Mouse (Mus musculus) heart, embryonic 11.5 days (tissue): ENCODE measurements at regions not wholly inside any gene's neighbourhood (a gene's known extent, or its start where the extent isn't known, plus 50 kb on each side); places are given as distances from the start of the nearest gene placed in this dataset.
"Not testable (repeated sequence)": the region's sequence is repeated elsewhere in the genome, so short reads cannot be mapped to it uniquely, and the experiment has no call there.

Experiments used
- ATAC-seq: fragments of 200-750 bp; cut with Nextera tagmentation; replicated peaks from 2 replicates; pipeline ENCODE4 v1.8.0; 2017; ENCODE audit warnings: moderate library complexity; ENCODE audit not compliant: insufficient number of reproducible peaks, low FRiP score, low TSS enrichment
- H3K27ac ChIP-seq: fragments of 300-500 bp; sonication (generic); 2 replicates; pipeline ENCODE4 v1.5.1; 2014; ENCODE audit warnings: mild to moderate bottlenecking, low read depth, low read length
- H3K27me3 ChIP-seq: fragments of 300-500 bp; sonication (generic); 2 replicates; pipeline ENCODE4 v1.6.1; 2014; ENCODE audit warnings: mild to moderate bottlenecking, low read length, mixed read lengths; ENCODE audit not compliant: control insufficient read depth, insufficient read depth
- H3K36me3 ChIP-seq: fragments of 300-500 bp; sonication (generic); 2 replicates; pipeline ENCODE4 v1.6.1; 2014; ENCODE audit warnings: mild to moderate bottlenecking, low read length, moderate library complexity, mixed read lengths; ENCODE audit not compliant: control insufficient read depth, insufficient read depth
- H3K4me1 ChIP-seq: fragments of 300-500 bp; sonication (generic); 2 replicates; pipeline ENCODE4 v1.6.1; 2014; ENCODE audit warnings: low read length; ENCODE audit not compliant: control insufficient read depth, insufficient read depth
- H3K4me2 ChIP-seq: fragments of 300-500 bp; sonication (generic); 2 replicates; pipeline ENCODE4 v1.6.1; 2014; ENCODE audit warnings: mild to moderate bottlenecking, moderate library complexity
- H3K4me3 ChIP-seq: fragments of 300-500 bp; sonication (generic); 2 replicates; pipeline ENCODE4 v1.5.1; 2014; ENCODE audit warnings: low read depth, low read length
- H3K9ac ChIP-seq: fragments of 300-500 bp; sonication (generic); 2 replicates; pipeline ENCODE4 v1.6.1; 2014; ENCODE audit warnings: mild to moderate bottlenecking, low read depth, low read length, moderate library complexity
- H3K9me3 ChIP-seq: fragments of 300-500 bp; sonication (generic); replicated peaks from 2 replicates; pipeline ENCODE4 v1.6.1; 2016; ENCODE audit warnings: low read length; ENCODE audit not compliant: control insufficient read depth
- WGBS: fragments of 180-500 bp; shearing (Covaris S2); extraction: QIAGEN DNeasy Blood & Tissue Kit; methylation state at CpG from one replicate; pipeline ENCODE4 v1.1.7; 2014; ENCODE audit not compliant: insufficient replicate concordance; 5-methylcytosine and 5-hydroxymethylcytosine counted together

DNA sequence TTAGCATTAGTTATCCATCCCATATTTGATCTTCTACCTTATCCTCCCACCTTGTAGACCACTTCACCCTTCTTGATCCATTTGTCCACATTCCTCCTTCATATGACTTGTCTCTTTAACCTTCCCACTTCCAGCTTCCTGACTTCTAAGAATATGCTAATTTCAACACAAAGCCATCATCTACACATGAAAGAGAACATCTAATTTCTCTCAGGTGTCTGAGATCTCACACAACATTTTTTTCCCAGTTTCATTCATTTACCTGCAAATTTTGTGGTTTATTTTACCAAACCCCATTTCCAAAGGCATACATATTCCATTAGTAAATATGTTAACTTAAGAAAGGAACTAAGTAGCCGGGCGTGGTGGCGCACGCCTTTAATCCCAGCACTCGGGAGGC is 593.3 kb upstream of the Slc8a1 start:
- H3K4me2 ChIP-seq = no peak overlapping the region
- H3K4me1 ChIP-seq = no peaks in the 10 kb centered on the region
- H3K27me3 ChIP-seq = no peaks in the 10 kb centered on the region
- 81% methylated on average over 5 of the region's 5 CpGs for WGBS
- no peak overlapping the region for H3K27ac ChIP-seq
- no peaks in the 10 kb centered on the region for H3K36me3 ChIP-seq
- no peak overlapping the region for H3K9ac ChIP-seq
- ATAC-seq = no peak
- H3K4me3 ChIP-seq = no peak overlapping the region
- no peaks in the 10 kb centered on the region for H3K9me3 ChIP-seq

DNA sequence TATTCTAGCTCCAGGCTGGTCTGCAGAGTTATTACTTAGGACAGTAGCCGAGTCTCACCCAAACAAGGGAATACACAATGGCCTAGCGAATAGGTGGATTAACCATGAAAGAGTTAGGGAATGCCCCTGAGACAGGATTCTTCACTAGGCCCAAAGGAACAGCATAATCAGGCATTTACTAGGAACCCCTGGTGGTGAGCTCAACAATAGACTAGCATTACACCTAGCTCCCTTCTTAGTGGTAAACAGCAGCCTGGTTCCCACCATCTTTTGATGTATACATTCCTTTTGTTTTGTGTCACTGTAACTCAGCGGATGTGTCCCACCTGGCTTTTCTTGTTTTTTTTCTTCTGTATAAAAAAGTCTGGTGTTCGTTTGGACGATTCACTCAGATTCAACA is 574.0 kb upstream of the Slc8a1 start:
- Histone ChIP-seq H3K27me3 (no peaks in the 10 kb centered on the region), H3K4me1 (no peaks in the 10 kb centered on the region), H3K9me3 (no peaks in the 10 kb centered on the region), H3K36me3 (no peaks in the 10 kb centered on the region), H3K4me2 (no peak overlapping the region), H3K27ac (no peak overlapping the region), H3K9ac (no peak overlapping the region), H3K4me3 (no peak overlapping the region)
- no peak for ATAC-seq
- 80% methylated on average over 5 of the region's 5 CpGs for WGBS

DNA sequence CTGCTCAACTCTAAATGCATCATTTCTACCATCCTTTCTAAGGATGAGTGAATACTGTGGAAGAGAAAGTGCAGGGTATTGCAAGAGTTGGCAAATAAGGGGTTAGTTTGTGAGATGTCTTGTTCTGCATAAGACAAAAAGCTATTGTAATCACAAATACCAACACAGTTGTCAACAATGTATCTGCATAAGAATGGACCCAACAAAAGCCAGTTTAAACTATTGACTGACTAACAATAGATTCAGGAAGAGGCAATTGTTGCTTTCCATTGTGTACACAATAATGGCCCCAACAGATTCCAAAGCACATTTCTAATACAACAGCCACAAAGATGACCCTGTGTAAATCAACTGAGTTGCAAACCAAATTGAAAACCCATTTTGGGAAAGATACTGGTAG is 568.2 kb upstream of the Slc8a1 start:
- Histone ChIP-seq H3K4me1 (no peaks in the 10 kb centered on the region), H3K27ac (no peak overlapping the region), H3K27me3 (no peaks in the 10 kb centered on the region), H3K9me3 (no peaks in the 10 kb centered on the region), H3K36me3 (no peaks in the 10 kb centered on the region), H3K4me3 (no peak overlapping the region), H3K9ac (no peak overlapping the region), H3K4me2 (no peak overlapping the region)
- no peak for ATAC-seq

DNA sequence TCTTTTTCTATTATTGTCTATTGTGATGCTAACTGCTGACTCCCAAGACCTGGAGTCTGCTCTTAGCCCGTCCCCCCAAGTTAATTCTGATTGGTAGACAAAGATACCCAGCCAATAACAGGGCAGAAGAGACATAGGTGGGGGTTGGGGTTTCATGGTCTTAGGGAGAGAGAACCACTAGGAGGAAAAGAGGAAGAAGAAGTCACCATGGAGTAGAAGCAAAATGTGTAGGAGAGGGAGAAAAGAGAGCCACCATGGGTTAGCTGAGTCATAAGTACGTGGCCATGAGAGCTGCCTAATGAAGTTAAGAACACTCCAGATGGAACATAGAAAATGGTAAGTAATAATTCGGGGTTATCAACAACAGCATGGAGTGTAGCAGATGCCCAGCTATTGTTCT is 539.6 kb upstream of the Slc8a1 start:
- ATAC-seq = no peak
- Histone ChIP-seq H3K4me2 (no peak overlapping the region), H3K36me3 (no peaks in the 10 kb centered on the region), H3K9me3 (no peaks in the 10 kb centered on the region), H3K27me3 (no peaks in the 10 kb centered on the region), H3K4me3 (no peak overlapping the region), H3K9ac (no peak overlapping the region), H3K4me1 (no peaks in the 10 kb centered on the region), H3K27ac (no peak overlapping the region)
- WGBS = 78% methylated on average over 3 of the region's 3 CpGs

DNA sequence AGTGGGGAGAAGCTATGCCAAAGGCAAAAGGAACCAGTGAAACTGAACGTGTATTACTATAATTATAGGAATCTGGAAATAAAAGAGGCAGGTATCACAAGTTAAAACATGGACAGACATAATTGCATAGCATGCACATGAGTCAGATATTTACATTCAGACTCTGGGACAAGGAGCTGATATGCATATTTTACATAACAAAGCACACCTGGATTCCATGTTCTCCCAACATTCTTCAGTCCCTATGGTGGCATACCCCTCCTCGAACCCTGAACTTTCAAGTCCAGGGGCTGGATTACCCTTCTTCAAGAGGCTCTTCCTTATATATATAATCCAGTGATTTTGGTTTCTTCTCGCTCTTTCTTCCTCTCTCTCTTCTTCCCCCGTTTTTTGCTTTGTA is 535.8 kb upstream of the Slc8a1 start:
- no peak for ATAC-seq
- Histone ChIP-seq H3K27ac (no peak overlapping the region), H3K36me3 (no peaks in the 10 kb centered on the region), H3K4me3 (no peak overlapping the region), H3K9me3 (no peaks in the 10 kb centered on the region), H3K4me1 (no peaks in the 10 kb centered on the region), H3K4me2 (no peak overlapping the region), H3K27me3 (no peaks in the 10 kb centered on the region), H3K9ac (no peak overlapping the region)
- 76% methylated on average over 4 of the region's 4 CpGs for WGBS

DNA sequence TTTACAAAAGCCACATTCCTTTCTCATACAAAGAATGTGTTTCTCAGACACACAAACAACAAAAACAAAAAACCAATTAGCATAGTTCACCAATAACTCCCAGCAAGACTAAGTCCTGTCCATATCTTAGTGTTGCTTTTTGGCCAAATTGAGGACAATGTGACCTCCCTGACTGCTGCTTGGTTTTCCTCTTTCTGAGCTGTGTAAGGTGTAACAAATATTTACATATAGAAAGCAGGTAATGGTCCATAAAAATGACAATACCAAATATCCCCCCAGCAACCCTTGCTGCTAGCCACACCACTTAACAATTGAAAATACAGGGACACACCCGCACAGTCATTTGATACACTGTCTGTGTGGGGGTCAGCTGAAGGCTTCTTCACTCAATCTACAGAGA is 534.7 kb upstream of the Slc8a1 start:
- Histone ChIP-seq H3K4me3 (no peak overlapping the region), H3K4me1 (no peaks in the 10 kb centered on the region), H3K27ac (no peak overlapping the region), H3K9ac (no peak overlapping the region), H3K36me3 (no peaks in the 10 kb centered on the region), H3K27me3 (no peaks in the 10 kb centered on the region), H3K4me2 (no peak overlapping the region), H3K9me3 (no peaks in the 10 kb centered on the region)
- WGBS = 84% methylated on average over 1 of the region's 1 CpGs
- no peak for ATAC-seq

DNA sequence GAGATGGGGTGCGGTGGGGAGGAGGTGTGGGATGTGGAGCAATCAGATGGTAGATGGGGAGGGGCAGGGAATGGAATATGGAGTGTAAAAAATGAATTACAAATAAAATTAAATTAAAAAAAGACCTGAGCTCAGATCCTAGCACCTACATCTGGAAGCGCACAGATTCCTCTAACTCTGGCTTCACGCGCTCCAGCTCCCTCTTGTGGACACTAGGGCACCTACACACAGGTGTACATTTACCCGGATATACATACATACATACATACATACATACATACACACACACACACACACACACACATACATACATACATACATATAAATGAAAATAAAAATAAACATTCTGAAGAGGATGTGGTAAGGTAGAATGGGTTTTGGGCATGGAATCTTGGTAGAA is 528.7 kb upstream of the Slc8a1 start:
- not testable (repeated sequence) for H3K9ac ChIP-seq, ATAC-seq, H3K27me3 ChIP-seq, H3K4me1 ChIP-seq, H3K4me3 ChIP-seq, H3K27ac ChIP-seq, H3K36me3 ChIP-seq, H3K9me3 ChIP-seq, H3K4me2 ChIP-seq
- 87% methylated on average over 5 of the region's 5 CpGs for WGBS

DNA sequence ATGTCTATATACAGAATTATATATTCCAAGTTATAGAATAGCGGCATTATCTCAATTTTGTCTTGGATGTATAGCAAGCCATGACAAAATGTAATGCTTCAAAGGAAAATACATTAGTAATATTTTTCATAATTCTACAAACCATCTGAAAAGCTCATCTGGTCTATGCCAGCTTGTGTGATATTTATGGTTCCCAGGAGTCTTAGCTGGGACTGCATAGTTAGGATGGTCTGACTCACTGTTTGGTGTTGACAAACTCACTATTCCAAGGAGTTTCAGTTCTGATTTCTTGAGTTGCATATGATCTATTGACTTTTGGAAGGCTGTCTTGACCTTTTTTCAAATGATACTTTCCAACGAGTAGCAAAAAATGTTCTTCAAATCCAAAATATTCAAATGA is 514.2 kb upstream of the Slc8a1 start:
- Histone ChIP-seq H3K4me1 (no peaks in the 10 kb centered on the region), H3K27me3 (no peaks in the 10 kb centered on the region), H3K9me3 (no peaks in the 10 kb centered on the region), H3K4me3 (no peak overlapping the region), H3K36me3 (no peaks in the 10 kb centered on the region), H3K9ac (no peak overlapping the region), H3K27ac (no peak overlapping the region), H3K4me2 (no peak overlapping the region)
- no peak for ATAC-seq
- 83% methylated on average over 2 of the region's 2 CpGs for WGBS

DNA sequence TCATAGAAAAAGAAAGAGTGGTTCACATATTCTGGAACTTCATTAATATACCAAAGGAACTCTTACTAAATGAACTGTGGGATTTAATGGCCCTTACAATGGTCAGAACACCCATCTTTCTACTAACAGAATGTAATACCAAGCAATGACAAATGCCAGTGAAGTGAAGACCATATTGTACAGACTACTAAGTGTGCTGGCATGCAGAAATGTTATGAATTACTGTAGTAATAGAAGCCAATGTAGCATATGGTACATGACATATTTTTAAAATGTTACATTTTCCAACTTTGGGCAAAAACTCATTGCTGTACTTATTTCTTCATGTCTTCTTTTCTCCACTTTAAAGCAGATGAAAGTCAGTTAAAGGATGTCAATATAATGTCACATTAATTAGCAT is 513.7 kb upstream of the Slc8a1 start:
- H3K4me1 ChIP-seq = no peaks in the 10 kb centered on the region
- no peak overlapping the region for H3K4me2 ChIP-seq
- no peak for ATAC-seq
- no peaks in the 10 kb centered on the region for H3K27me3 ChIP-seq
- H3K9ac ChIP-seq = no peak overlapping the region
- no peak overlapping the region for H3K27ac ChIP-seq
- no peaks in the 10 kb centered on the region for H3K9me3 ChIP-seq
- no peak overlapping the region for H3K4me3 ChIP-seq
- no peaks in the 10 kb centered on the region for H3K36me3 ChIP-seq
